Mouse (Mus musculus): ENCODE measurements around the gene Klre1.

GRCm38 (mm10) chr6:129583014-129583413 lies 5.3 kb downstream of the Klre1 start:
- no peak for TF ChIP-seq CTCF (IDR thresholded peaks at IDR 0.05; ENCODE audit: insufficient read depth, low read length)
- no peak for TF ChIP-seq POLR2A (IDR thresholded peaks at IDR 0.05; ENCODE audit: borderline replicate concordance, extremely low read depth, low read depth, low read length)

Data from lung, adult 2 months (tissue).